Mouse (Mus musculus) cerebellum, postnatal 25 days (tissue): ENCODE results near the gene Pex12.
A peak's percentile ranks its signal among the peaks of the same experiment; 100 is the strongest.
"Not testable (repeated sequence)": the region's sequence is repeated elsewhere in the genome, so short reads cannot be mapped to it uniquely, and the experiment has no call there.

Experiments used
- DNase-seq, 2 experiments: peaks; one replicate each; pipeline ENCODE4 v3.0.0; 2021; ENCODE audit warnings: mixed read lengths in 2 of 2

Pex12 gene

DNA sequence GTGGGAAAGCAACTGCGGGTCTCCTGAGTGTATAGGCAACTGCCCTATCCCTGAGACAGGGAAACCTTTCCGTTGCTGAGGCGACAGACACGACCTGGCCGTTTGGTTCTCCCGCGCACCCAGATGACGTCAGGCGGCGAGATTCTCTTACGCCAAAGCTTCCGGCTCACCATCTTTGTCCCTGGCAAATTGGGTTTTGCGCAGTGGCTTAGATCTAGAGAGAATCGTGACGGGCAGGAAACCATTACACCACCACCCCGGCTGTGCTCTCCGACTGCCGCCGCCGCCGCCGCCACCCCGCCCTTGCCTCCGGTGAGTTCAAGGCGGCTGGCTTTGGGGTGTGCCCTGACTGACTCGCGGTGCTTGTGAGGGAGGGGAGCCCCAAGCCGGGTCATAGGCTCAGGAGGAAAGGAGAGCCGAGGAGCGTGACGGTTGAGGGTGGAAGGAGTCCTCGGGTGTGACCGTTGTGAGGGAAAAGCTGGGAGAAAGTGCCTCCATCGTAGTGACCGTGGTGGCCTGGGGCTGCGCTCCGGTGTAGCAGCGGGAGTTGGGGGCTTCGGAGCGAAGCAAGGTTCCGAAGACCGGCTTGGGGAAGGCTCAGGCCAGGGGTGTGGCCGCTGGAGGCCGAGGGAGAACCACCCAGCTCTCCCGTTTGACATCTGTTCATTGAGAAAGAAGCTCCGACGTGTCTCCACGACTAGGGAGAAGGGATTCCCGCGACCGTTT is at the start of gene Pex12:
Gene Pex12 (minus strand): TSS at position 61 of the 726 bp plus-strand sequence.
- DNase-seq: peak; percentile 98

DNA sequence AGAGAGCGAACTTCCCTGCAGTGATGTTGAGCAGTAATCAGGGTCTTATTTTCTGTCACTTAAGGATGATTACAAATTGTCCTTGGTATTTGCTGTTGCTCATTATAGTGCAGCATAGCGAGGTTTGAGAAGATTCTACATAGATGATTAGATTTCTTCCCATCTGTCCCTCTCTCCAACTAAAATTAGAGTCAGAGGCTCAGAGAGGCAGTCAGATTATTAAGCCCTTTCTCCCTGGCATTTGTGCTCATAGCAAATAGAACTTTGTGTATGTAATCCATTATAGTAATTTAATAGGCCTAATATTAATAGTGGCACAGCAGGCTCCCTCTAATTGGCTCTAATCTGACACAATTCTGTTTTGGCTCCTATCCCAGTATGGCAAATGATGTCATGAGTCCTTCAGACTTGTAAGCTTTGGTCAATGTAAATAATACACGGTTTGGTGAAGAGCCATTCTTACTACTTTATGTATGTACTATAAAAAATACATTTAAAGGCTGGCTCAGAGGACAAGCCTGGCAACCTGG is 39.4 kb upstream of the Pex12 start:
- DNase-seq: no peak

DNA sequence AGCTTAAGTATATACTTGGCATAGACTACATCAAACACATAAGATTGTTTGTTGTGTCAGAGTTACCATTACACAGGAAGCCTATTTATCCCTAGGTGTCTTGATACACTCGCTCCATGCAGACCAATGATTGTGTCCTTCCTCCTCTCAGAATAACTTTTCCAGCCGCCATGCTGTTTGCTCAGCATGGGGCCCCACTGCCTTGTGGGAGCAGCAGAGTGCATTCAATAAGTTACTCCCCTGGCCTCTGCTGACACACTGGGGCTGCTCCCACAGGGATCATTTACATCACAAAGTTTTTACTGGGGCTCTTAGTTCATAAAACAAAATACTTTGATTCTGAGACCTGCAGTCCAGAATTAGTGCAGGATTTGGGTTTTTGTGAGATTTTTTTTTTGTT is 37.3 kb upstream of the Pex12 start:
- no peak for DNase-seq

DNA sequence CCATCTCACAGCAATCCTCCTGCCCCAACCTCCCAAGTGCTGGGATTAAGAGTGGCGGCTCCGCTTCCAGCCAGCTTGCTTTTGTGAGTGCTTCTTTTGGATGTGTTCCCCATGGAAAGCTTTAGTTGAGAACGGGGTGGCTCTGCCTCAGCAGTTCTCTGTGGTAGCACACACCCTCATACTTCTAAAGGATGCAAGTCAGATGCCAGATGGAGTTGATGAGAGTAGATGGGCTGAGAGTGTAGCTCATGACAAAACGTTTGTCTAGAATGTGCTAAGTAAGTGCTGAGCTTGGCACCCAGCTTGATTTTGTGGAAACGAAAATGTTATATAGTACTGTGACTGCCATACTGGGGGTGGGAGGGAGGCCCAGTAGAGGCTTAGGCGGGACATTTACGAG is 33.4 kb upstream of the Pex12 start:
- no peak for DNase-seq

DNA sequence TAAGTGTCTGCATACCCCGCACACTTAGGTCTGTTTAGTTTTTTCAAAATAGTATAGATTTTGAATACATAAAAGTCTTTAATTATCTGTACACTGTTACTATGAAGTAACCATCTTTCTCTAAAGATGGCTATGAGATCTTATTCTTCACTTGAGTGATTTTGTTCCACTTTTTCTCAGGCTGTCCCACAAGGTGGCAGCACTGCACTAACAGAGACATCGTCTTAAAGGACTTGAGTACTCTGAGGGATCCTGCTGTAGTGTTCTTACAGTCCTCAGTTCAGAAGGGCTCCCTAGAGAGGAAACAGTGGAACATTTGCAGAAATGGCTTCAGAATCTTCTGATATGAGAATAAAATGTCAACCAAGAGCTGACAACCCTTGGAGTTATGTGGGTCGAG is 25.0 kb upstream of the Pex12 start:
- DNase-seq: peak; percentile 48 to 78

DNA sequence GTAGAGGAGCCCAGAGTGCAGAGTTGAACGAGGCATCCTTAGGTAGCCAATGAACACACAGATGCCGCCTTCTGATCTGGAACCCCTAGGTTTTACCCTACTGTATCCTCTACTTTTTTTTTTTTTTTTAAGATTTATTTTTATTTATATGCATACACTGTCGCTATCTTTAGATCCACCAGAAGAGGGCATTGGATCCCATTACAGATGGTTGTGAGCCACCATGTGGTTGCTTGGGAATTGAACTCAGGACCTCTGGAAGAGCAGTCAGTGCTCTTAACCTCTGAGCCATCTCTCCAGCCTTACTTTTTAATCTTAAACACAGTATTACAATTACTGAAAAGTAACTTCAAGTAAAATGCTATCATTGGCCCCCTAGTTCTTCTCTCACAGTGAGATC is 24.3 kb upstream of the Pex12 start:
- DNase-seq: not testable (repeated sequence)

DNA sequence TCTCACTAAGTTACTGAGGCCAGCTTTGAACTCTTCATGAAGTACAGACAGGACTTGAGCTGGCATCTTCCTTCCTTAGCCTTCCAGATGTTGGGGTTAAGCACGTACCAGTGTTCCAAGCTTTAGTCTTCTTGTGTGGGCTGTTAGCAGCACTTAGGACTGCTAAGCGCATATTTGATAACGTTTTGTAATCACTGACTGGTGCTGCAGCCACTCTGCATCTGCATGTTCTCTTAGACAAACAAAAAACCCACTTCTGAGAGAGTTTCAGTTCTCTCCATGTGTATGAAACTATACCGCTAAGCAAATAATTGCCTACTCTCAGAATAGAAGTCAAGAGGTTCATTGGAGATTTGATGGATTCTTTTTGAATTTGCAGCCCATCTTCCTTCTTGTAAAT is 16.7 kb upstream of the Pex12 start:
- no peak for DNase-seq

DNA sequence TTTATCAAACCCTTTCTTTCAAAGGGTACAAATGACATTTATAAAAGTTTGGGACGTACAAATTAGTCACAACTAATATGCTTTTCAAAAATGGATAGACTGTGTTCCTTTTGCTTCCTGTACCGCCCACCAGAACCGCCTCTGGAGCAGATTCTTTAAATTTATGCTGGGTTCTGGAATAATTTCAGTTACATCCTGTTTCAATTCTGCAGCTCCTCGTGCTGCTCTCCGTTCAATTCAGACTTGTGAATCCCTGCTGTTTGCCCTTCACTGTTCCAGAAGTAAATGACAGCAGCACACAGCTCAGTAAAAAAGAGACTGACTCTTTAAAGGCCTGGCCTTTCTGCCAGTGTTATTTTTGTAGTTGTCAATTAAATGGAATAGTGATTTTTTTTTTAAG is 10.1 kb upstream of the Pex12 start:
- DNase-seq: no peak

DNA sequence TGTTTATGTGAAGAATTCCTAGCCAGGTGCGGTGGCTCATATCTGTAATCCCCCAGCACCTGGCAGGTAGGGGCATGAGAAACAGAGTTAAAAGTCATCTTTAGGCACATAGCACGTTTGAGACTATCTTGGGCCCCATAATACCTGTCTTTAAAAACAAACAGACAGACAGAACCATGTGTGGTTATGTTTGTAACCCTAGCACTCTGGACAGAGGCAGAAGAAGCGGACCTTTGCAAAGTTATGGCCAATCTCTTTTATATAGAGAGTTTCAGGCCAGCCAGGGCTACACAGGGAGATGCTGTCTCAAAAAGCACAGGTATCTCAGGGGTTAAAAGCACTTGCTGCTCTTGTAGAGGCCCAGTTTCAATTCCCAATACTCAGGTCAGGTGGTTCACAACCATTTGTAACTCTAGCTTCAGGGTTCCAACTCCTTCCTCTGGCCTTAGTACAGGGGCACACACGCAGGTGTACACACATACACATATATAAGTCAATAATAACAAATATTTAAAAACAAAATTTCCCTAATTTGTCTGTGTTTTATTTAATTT is 4.4 kb upstream of the Pex12 start:
- DNase-seq: no peak

DNA sequence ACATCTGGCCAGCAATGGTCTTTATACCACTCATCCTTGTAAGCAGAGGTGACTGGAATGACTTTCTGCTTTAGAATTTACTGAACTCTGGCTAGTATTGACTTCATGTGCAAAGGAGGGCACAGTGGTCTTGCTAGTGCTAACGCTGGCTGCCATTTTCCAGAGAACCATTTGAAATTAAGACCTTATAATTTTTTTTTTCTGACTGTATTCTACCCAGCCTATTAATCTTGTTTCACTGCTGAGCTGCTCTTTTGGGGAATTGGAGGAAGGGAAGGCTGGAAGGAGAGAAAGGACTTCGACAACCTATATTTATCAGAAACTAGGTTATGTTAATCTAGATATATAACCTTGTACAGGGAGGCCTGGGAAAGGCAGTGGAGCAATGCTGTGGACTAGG is 2.1 kb upstream of the Pex12 start:
- DNase-seq: no peak

DNA sequence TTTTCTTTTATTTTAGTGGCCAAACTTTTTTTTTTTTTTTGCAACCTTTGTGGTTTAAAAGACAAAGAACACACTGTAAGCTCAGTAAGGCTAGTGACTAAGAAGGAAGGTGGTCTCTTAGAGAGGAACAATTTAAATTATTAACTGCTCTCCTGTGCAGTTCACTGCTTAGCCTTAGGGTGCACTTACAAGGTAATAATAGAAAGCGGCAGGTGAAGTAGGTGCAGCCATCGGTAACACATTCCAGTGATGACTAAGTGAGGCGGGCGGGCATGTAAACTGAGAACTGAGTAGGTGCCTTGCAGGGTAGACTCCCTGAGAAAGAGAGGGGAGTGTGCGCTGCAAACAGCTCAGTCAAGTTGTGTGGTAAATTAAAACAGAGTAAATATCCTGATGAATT is 1.4 kb upstream of the Pex12 start:
- DNase-seq: peak in 1 of 2 experiments; percentile 17

DNA sequence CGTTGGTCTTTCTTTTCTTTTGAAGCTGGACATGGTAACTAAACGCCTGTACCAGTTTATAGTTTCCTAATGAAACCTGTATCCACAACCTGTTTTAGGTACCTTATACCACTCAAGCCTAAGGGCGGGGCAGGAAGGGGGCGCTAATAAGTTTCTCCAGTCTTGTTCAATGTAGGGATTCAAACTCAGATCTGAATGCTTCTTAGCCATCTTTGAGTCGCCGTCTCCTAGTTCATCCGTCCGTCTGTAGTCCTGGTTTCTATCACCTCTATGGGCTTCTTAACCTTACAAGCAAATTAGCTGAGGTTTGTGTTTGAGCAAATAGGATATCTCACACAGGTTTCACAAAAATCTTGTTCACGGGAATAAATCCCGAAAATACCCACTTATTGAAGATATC is 262 bp downstream of the Pex12 start:
- DNase-seq: peak in 1 of 2 experiments; percentile 42

DNA sequence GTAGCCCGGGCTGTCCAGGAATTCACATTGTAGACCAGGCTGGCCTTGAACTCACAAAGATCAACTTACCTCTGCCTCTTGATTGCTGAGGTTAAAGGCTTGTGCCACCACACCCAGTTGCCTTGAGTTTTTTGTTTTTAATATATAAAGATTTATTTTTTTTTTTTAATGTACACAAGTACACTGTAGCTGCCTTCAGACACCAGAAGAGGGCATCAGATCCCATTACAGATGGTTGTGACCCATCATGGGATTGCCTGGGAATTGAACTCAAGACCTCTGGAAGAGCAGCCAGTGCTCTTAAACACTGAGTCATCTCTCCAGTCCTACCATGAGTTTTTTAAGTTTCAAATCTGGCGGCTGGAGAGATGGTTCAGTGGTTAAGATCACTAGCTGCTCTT is 955 bp downstream of the Pex12 start:
- DNase-seq: no peak

DNA sequence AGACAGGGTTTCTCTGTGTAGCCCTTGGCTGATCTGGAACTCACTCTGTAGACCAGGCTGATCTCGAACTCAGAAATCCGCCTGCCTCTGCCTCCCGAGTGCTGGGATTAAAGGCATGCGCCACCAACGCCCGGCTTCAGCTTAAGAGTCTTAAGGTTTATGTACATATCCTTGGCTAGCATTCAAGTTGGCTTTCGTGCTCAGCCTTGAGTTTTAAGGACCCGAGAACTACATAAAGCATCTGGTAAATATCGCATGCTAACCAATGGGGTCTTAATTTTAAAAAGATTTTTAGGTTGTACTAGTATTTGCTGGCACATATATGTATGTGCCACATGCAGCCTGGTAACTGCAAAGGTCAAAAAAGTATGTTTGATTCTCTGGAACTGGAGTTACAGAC is 2.7 kb downstream of the Pex12 start:
- DNase-seq: no peak

DNA sequence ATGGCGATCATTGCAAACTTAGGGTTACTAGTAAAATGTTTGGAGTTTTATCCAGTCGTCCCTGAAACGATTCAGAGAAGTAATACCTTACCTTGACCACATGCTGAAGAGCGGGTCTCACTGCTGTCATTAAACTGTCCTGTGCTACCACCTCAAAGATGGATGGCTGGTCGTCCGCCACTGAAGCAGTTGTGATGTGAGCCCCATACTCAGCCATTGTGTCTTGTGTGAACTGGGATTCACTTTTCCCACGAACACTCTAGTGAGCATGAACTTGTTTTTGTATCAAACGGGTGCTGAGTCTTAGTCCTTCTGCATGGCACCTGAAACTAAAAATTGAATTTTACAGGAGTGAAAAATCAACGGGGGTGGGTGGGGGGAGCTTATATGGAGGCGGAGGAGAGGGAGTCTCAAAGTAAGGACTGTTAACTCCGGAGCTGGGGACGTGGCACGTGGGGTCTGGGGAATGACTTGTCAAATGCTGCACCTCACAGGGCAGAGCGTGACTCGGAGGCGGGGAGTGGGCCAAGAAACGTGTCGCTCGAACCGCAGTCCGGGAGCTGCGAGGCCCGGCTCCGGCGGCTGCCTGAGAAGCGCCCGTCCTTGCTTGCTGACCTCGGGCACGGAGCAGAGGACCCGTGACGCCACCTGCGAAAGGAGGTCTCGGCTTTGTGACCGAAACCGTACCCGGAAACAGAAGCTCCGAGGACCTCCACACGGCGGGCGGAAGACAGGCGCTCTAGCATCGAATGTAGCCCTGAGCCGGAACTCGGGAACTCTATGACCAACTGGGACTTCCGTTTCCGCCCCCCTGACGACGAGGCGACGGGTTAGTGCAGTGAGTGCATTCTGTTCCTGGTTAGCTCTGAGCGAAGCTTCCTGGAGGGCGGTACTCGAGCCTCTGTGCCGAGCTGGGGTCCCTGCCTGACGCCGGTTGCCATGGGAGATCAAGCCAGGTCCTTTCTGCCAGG is 3.9 kb downstream of the Pex12 start, which contains the start of gene Ap2b1:
Gene Ap2b1 (plus strand): TSS at position 800 of the 971 bp plus-strand sequence.
- DNase-seq: peak; percentile 91 to 94

DNA sequence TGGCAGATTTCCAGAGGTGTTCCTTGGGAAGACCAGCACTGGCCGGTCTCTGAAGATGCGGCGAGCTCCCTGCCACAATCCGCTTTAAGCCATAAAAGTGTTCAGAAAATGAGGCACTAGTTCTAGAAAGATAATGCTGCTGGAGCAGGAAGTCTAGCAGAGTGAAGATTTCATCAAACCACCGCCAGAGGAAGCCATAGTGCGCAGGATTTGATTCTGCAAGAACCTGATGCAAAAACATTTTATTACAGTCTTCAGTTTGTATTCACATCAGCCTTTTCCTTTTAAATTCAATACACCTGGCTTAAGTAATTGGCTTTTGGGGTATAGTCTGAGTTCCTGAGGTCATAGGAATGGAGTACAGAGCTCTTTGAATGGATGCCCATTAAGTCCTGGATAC is 4.6 kb downstream of the Pex12 start:
- no peak for DNase-seq

DNA sequence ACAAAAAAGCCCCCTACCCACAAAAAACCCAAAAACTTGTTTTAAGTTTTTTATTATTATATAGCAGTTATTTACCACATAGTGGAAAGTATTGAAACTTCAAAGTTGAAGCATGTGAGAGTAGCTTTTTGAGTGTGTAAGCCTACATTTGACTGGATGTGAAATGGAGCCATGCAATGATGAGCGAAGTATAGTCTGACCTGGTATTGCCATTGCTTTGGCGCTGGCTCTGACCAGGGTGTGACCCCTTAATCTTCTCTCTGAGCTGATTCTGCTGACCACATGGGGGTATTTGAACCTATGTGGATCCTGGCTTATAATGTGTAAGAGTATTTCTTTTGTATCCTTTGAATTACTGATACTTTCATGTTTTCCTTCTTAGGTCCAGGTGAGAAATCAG is 8.3 kb downstream of the Pex12 start:
- no peak for DNase-seq

DNA sequence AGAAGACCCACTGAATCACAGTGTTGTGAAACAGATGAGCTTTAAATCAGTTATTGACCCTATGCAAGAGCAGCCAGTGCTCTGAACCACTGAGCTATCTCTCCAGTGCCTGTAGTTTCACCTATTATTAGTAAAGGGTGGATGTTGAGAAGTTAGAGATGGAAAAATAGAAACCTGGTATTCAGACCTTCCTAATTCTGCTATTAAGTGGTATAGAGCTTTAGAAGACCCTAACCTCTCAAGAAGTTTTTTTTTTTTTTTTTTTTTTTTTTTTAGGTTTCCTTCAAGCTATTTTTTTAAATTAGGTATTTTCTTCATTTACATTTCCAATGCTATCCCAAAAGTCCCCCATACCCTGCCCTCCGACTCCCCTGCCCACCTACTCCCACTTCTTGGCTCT is 9.2 kb downstream of the Pex12 start:
- DNase-seq: no peak

DNA sequence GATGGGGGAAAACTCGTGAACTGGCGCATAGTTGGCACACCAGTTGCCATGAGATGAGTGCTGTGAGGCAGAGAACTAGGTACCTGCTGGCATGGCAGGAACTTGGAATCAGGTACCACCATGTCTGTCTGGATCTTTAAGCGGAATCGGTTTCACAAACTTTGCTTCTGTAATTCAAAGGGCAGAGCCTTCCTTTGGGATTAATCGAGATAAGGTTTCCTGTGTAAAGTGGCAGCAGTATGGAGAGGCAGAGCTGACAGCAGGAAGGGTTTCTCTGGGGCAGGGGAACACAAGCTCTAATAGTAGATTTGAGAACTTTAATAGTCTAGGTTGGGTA is 10.2 kb downstream of the Pex12 start:
- DNase-seq: peak in 1 of 2 experiments; percentile 33

DNA sequence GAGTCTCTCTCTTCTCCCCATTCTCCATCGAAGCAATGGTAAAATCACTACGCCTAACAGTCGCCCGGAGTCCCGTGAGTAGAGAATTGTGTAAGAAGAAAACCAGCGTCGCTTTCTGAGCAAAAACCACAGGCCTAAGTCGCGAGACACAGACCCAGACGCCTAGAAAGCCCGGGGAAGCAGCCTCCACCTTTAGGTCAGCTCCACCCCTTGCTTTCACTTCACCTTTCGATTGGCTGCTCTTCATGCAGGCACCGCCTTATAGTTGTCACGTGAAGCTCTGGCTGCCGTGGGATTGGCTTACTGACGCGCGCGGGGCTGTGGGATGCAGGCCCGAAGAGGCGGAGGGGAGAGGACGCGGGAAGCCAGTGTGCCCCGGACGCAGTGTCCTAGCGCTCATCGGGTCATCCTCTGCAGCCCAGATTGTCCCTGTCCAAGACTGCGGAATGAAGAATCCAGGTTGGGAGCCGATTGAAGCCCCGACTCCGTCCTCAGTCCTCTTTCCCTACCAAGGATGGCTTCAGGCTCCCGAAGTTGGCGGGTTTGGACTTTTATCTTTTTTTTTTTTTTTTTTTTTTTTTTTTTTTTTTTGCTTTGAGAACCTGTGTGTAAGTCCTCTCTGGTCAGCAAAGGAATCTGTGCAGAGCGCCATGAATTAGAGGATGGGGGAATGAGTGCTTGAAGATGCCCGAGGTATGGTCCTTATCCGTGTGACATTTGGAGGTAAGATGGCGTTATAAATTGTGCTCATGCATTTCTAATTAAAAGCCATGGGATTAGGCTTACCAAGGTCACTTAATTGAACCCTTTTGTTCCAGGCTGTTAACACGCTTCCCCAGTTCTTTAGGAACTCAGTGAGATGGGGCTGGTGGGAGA is 10.8 kb downstream of the Pex12 start:
- peak; percentile 93 to 96 for DNase-seq

DNA sequence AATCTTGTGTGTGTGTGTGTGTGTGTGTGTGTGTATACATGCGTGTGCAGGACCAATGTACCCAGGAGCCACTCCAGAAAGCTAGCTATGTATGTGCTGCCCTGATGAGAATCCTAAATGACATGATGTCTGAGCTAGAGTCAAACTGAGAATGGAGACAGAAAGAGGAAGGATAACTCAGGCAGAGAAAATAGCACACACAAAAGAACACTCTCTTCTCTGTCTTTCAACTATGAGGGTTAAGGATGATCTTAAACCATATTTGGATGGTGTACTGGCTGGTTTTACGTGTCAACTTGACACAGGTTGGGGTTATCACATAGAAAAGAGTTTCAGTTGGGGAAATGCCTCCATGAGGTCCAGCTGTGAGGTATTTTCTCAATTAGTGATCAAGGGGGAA is 12.8 kb downstream of the Pex12 start:
- no peak for DNase-seq

DNA sequence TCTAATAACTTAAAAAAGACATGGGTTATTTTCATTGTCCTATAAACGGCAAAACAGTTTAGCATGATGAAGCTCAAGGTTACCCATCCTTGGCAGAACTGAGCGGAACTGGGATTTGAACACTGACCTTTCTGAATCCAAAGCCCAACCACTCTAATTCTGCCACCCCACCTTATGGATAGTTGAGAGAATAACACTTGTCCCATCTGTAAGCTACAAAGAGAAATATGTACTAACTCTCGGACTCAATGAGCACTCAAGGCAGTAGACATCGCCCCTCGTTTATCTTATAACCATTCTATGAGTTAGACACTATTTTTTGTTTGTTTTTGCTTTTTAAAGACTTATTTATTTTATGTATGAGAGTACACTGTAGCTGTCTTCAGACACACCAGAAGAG is 13.3 kb downstream of the Pex12 start:
- DNase-seq: no peak
